Mouse (Mus musculus) embryonic facial prominence, embryonic 13.5 days (tissue): ENCODE measurements around the gene Atxn7. TPM values are rescaled to one million over a fixed set of nuclear protein-coding genes. Genes with fewer than 3 reads are reported as not detected.
"Not testable (repeated sequence)": the region's sequence is repeated elsewhere in the genome, so short reads cannot be mapped to it uniquely, and the experiment has no call there.

Experiments used
- ATAC-seq: fragments of 200-750 bp; cut with Nextera tagmentation; 2 replicates; pipeline ENCODE4 v1.8.0; 2017; ENCODE audit warnings: low read depth; ENCODE audit not compliant: insufficient number of reproducible peaks, insufficient read depth, low FRiP score, low TSS enrichment
- H3K27ac ChIP-seq: fragments of 300-500 bp; sonication (generic); 2 replicates; pipeline ENCODE4 v1.5.1; 2015; ENCODE audit warnings: moderate library complexity, mild to moderate bottlenecking, inconsistent platforms
- H3K27me3 ChIP-seq: fragments of 300-500 bp; sonication (generic); 2 replicates; pipeline ENCODE4 v1.6.1; 2015; ENCODE audit warnings: mild to moderate bottlenecking, inconsistent platforms
- H3K36me3 ChIP-seq: fragments of 300-500 bp; sonication (generic); 2 replicates; pipeline ENCODE4 v1.6.1; 2015; ENCODE audit warnings: mild to moderate bottlenecking, inconsistent platforms
- H3K4me1 ChIP-seq: fragments of 300-500 bp; sonication (generic); 2 replicates; pipeline ENCODE4 v1.6.1; 2015; ENCODE audit warnings: inconsistent platforms
- H3K4me2 ChIP-seq: fragments of 300-500 bp; sonication (generic); 2 replicates; pipeline ENCODE4 v1.6.1; 2015; ENCODE audit warnings: moderate library complexity, mild to moderate bottlenecking, inconsistent platforms
- H3K4me3 ChIP-seq: fragments of 300-500 bp; sonication (generic); 2 replicates; pipeline ENCODE4 v1.5.1; 2015; ENCODE audit warnings: mild to moderate bottlenecking, inconsistent platforms
- H3K9ac ChIP-seq: fragments of 300-500 bp; sonication (generic); 2 replicates; pipeline ENCODE4 v1.6.1; 2015; ENCODE audit warnings: mild to moderate bottlenecking, inconsistent platforms
- H3K9me3 ChIP-seq: fragments of 300-500 bp; sonication (generic); 2 replicates; pipeline ENCODE4 v1.6.1; 2016; ENCODE audit warnings: inconsistent platforms
- WGBS: fragments of 180-500 bp; shearing (Covaris S2); methylation state at CpG from one replicate; pipeline ENCODE4 v1.1.7; 2015; ENCODE audit warnings: mixed read lengths; 5-methylcytosine and 5-hydroxymethylcytosine counted together
- polyA plus RNA-seq: library from polyadenylated mRNA; unstranded; fragments of >200 nt; fragmentation: Nextera tagmentation; extraction: Ambion mirVana; gene quantifications from 2 replicates; pipeline ENCODE4 v1.2.1, GENCODE M21; 2015

The Atxn7 gene
- polyA plus RNA-seq, 1 experiment from 2014 or later: 5.6 TPM

DNA sequence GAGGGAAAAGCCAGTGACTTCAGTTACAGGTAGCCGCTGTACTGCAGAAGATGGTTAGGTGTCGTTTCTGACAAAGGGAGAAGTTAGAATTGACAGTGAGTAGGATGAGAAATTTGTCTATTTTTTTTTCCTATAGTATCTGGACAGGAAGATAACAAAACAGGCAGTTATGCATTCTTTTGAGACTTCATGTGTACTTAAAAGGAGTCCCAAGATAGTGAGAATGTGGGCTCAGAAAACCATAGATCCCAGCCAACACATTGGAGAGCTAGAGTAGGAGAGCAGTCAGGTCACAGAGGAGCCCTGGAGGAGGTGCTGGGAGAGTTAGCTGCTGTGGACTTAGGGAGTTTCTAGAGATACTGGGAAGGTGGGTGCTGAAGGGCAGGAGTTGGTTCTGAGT, 69.4 kb downstream of the Atxn7 start:
- ATAC-seq: no peak
- H3K27ac ChIP-seq: no peak overlapping the region
- no peaks in the 10 kb centered on the region for H3K9me3 ChIP-seq
- no peak overlapping the region for H3K9ac ChIP-seq
- 91% methylated on average over 2 of the region's 2 CpGs for WGBS
- H3K4me1 ChIP-seq: 0 out of 2 replicates have a peak, but pooled peaks cover 5% of the 10 kb centered on the region
- no peak overlapping the region for H3K4me3 ChIP-seq
- H3K27me3 ChIP-seq: no peaks in the 10 kb centered on the region
- peaks cover 7% of the 10 kb centered on the region; the same call in 1 of the 2 replicates for H3K36me3 ChIP-seq
- no peak overlapping the region for H3K4me2 ChIP-seq

DNA sequence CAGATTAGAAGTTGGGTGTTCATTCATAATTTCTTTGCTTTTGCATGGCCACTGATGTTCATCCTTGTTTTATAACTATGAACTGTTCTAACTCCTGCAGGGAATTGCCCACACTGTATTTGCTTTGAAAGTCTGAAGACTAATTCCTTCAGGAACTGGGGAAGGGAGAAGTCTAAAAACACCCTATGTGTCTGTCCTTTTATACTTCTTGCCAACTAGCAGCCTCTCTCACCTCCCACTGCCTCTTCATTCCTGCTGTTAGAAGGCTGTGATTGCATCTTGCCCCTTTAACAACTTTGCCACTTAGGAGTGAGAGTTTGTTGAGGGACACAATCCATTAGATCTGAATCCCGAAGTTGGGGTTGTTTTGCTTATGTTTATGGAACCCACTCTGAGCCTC, 71.6 kb downstream of the Atxn7 start:
- H3K9me3 ChIP-seq: no peaks in the 10 kb centered on the region
- H3K27me3 ChIP-seq: no peaks in the 10 kb centered on the region
- ATAC-seq: no peak
- 0 out of 2 replicates have a peak, but pooled peaks cover 5% of the 10 kb centered on the region for H3K4me1 ChIP-seq
- 87% methylated on average over 1 of the region's 1 CpGs for WGBS
- H3K4me3 ChIP-seq: no peak overlapping the region
- no peak overlapping the region for H3K27ac ChIP-seq
- no peak overlapping the region for H3K9ac ChIP-seq
- peaks cover 3% of the 10 kb centered on the region; the same call in 1 of the 2 replicates for H3K36me3 ChIP-seq
- no peak overlapping the region for H3K4me2 ChIP-seq

DNA sequence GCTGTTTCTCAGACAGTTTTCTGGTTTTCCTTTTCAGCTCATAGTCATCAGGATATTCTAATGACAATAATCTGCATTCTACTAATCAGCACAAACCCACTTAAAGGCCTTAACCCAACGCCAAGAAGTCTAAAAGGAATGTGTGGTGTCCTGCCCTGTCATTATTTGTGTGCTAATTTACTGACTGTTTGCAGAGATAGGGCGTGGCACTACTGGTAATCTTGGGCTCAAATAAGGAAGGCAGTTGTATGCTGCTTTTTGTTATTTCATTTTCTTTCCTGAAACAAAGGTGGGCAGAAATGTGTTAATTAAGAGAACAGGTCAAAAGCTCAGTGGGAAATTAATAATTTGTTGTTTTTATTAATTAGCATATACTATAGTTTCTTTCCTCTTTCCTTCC, 75.1 kb downstream of the Atxn7 start:
- 67% methylated on average over 2 of the region's 2 CpGs for WGBS

DNA sequence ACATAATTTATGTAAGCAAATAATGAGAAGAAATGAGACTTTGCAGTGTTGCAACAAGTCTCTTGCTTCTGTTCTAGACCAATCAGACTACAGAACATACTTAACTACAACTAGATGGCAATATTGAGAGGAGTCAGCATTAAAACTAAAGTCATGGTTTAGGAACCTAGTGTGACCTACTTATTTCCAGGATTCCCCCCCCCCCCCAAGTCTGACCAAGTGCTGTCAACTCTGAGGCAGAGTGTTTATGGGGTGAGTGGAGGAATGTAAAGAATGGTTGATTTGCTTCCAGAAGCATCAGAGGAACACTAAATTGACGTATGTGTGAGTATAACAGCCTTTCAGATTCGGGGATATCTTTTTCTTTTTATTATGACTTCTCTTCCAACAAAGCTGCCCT, 77.0 kb downstream of the Atxn7 start:
- Histone ChIP-seq H3K27me3 (no peaks in the 10 kb centered on the region), H3K36me3 (peaks cover 18% of the 10 kb centered on the region), H3K4me2 (no peak overlapping the region), H3K4me1 (no peaks in the 10 kb centered on the region), H3K9ac (no peak overlapping the region), H3K4me3 (no peak overlapping the region), H3K27ac (no peak overlapping the region), H3K9me3 (no peaks in the 10 kb centered on the region)
- WGBS: 83% methylated on average over 2 of the region's 2 CpGs
- no peak for ATAC-seq

More for the DNA sequence above, 75.1 kb downstream of the Atxn7 start:
- no peak overlapping the region for H3K9ac ChIP-seq
- peaks cover 18% of the 10 kb centered on the region for H3K36me3 ChIP-seq
- H3K27me3 ChIP-seq: no peaks in the 10 kb centered on the region
- H3K4me2 ChIP-seq: no peak overlapping the region
- H3K9me3 ChIP-seq: no peaks in the 10 kb centered on the region
- no peaks in the 10 kb centered on the region for H3K4me1 ChIP-seq
- ATAC-seq: no peak
- H3K4me3 ChIP-seq: no peak overlapping the region
- H3K27ac ChIP-seq: no peak overlapping the region

DNA sequence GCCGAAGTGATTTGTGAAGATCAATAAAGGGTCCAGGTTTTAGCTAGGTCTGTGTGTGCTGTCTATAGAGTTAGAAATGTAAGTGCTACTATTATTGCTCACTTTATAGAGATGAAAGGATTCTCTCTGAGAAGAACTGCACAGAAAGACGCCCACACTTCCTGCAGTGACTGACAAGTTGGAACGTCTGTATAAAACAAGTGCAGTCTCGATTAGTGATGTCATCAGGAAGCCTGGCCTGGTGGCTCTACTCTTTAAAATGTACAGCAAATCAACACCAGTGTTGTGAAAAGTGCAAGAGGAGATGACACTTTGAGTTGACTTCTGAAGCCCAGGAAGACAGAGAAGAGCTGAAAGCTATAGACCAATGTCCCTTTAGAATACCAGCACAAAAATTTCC, 81.1 kb downstream of the Atxn7 start:
- Histone ChIP-seq H3K9ac (no peak overlapping the region), H3K36me3 (peaks cover 30% of the 10 kb centered on the region)
- WGBS: 77% methylated on average over 4 of the region's 4 CpGs

DNA sequence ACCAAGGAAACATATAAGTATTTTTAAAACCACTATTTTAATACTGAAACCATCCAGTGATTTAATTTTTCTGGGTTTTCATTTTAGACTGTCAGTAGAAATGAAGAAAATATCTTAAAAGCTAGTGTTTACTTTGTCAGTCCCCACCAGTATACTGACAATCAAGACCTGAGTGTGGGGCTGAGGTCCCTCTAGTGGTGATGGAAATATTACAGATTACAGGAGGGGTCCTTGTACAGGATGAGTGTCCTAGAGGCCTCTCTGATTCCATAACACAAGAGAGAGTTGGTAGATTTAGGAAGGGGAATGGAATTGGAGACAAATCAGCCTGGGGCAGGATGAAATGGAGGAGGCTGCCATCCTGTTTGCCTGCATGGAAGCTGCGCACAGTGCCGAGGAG, 93.1 kb downstream of the Atxn7 start:
- no peak overlapping the region for H3K4me3 ChIP-seq
- WGBS: 92% methylated on average over 2 of the region's 2 CpGs

More for the DNA sequence above, 81.1 kb downstream of the Atxn7 start:
- Histone ChIP-seq H3K27me3 (no peaks in the 10 kb centered on the region), H3K9me3 (no peaks in the 10 kb centered on the region), H3K27ac (no peak overlapping the region), H3K4me3 (no peak overlapping the region), H3K4me1 (no peaks in the 10 kb centered on the region), H3K4me2 (no peak overlapping the region)
- no peak for ATAC-seq

DNA sequence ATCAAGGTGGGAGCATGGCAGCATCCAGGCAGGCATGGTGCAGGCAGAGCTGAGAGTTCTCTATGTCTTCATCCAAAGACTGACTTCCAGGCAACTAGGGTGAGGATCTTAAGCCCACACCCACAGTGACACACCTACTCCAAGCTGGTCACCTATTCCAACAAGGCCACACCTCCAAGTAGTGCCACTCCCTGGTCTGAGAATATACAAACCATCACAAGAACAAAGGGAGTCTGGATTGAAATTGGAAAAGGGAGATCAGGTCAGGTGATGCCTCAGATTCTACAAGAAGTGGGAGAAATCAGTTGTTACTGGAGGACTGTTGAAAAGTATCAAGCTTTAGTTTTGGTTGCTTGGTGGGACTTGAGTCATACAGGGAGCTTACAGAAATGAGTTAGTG, 98.4 kb downstream of the Atxn7 start:
- H3K4me2 ChIP-seq: not testable (repeated sequence)

More for the DNA sequence above, 93.1 kb downstream of the Atxn7 start:
- no peaks in the 10 kb centered on the region for H3K9me3 ChIP-seq
- H3K4me1 ChIP-seq: no peaks in the 10 kb centered on the region
- H3K36me3 ChIP-seq: peaks cover 30% of the 10 kb centered on the region
- no peak overlapping the region for H3K9ac ChIP-seq
- no peak overlapping the region for H3K4me2 ChIP-seq
- H3K27ac ChIP-seq: no peak overlapping the region
- H3K27me3 ChIP-seq: no peaks in the 10 kb centered on the region
- peak; percentile 64; the same call in 1 of the 2 replicates for ATAC-seq

DNA sequence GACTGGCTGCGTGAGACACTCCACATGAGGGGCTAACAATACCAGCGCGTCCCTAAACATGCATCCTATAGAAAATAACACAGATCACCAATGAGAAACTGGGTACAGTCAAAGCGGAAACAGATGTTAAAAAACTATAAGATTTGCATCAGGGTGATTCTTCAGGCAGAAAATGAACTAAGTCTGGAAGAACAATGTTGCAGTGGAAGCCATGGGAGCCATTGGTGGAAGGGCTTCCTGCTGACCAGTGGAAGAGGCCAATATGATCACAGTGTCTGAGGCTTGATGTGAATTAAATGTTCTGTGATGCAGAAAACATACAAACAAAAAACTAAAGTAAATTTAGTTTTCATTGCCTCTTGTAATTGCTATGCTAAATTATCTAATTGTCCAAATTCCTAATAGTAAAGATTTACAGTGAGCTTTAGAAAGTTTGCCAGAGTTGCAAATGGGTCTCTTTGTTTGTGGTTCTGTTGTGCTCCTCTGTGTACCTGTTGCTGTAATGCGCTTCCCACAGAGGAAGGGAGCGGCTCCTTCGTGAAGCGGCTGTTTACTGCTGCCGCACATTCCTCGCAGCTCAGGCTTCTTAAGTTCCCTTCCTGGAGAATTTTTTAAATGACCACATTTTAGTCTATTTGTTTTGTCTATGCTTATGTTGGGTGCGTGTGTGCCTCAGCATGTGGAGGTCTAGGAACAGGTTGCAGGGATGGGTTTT, 101.4 kb downstream of the Atxn7 start:
- H3K36me3 ChIP-seq: 0 out of 2 replicates have a peak, but pooled peaks cover 7% of the 10 kb centered on the region
- WGBS: 68% methylated on average over 11 of the region's 11 CpGs
- no peak overlapping the region for H3K4me3 ChIP-seq
- H3K9ac ChIP-seq: no peak overlapping the region
- H3K27me3 ChIP-seq: no peaks in the 10 kb centered on the region
- H3K9me3 ChIP-seq: no peaks in the 10 kb centered on the region
- H3K4me2 ChIP-seq: no peak overlapping the region
- H3K4me1 ChIP-seq: peaks cover 26% of the 10 kb centered on the region
- H3K27ac ChIP-seq: no peak overlapping the region
- ATAC-seq: no peak

More for the DNA sequence above, 98.4 kb downstream of the Atxn7 start:
- Histone ChIP-seq H3K4me1 (peaks cover 15% of the 10 kb centered on the region), H3K36me3 (peaks cover 16% of the 10 kb centered on the region; the same call in 1 of the 2 replicates)
- H3K27ac ChIP-seq, H3K4me3 ChIP-seq, ATAC-seq, H3K9me3 ChIP-seq, H3K27me3 ChIP-seq, H3K9ac ChIP-seq: not testable (repeated sequence)

DNA sequence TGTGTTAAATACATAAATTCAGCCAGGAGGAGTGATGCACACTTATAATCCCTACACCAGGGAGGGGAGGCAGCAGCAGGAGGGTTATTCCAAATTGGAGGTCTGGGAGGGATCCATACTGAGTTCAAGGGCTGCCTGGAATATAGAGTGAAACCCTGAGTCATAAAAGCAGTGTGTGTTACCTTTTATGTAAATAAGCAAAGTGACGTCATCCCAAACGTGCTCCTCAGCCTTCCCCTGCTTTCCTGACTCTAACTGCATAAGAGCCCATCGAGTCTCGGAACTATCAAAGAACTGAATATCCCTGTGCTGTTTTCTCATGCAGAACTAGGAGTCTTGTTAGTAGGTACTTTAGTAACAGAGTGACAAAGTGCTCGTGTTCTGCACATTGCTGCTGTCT, 102.1 kb downstream of the Atxn7 start:
- Histone ChIP-seq H3K27me3 (no peaks in the 10 kb centered on the region), H3K4me1 (peaks cover 33% of the 10 kb centered on the region), H3K36me3 (0 out of 2 replicates have a peak, but pooled peaks cover 4% of the 10 kb centered on the region), H3K4me2 (no peak overlapping the region), H3K27ac (no peak overlapping the region), H3K9ac (no peak overlapping the region), H3K4me3 (no peak overlapping the region), H3K9me3 (no peaks in the 10 kb centered on the region)
- 56% methylated on average over 5 of the region's 5 CpGs for WGBS
- no peak for ATAC-seq

DNA sequence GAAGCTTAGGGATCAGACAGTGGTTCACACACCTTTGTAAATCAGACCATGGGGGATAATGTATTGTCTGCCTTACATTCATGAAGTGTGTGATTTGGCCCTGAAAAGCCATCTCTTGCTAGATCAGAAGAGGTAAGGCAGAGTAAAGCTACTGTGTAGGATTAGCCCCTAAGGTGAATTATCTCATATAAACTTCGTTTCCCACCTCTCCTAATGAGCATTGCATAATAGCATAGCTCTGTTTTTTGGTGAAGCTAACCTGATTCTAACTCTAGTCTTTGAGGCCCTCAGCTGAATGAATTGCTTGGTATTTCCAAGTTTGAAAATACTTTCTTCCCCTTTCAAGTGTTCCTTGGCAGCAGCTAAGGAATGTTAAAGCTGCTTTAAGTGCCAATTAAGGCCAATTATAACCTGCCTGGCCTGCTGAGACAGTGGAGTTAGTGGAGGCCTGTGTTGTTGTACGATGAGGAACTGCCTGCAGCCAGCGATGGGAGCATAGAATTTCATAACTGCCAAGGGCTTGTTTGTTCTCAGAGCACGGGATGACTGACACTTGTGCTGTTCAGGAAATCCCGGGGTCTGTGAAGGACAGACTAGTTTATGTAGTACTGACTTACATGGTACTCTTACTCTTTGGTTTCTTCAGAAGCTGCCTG, 103.4 kb downstream of the Atxn7 start:
- H3K27ac ChIP-seq: peak overlapping the region; percentile 29; the same call in 1 of the 2 replicates
- H3K9ac ChIP-seq: no peak overlapping the region
- H3K4me3 ChIP-seq: no peak overlapping the region
- H3K4me2 ChIP-seq: no peak overlapping the region
- no peaks in the 10 kb centered on the region for H3K27me3 ChIP-seq
- ATAC-seq: peak; percentile 68
- peaks cover 39% of the 10 kb centered on the region for H3K4me1 ChIP-seq
- 9% methylated on average over 5 of the region's 5 CpGs for WGBS
- no peaks in the 10 kb centered on the region for H3K9me3 ChIP-seq
- H3K36me3 ChIP-seq: no peaks in the 10 kb centered on the region

DNA sequence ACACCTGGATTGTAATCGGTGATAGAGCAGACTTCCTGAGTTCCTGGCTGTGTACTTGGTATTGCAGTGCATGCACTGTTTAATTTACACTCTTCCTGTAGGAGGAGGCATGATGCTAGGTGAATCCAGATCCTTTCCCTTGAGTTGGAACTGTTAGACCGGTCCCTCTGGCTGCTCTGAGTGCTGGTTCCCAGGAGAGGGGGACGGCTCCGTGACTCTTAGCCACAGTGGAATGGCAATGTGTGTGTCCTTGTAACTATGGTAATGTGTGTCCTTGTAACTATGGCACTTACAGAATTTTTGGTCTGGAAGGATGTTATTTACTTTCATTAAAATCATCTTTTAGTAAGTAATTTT, 103.9 kb downstream of the Atxn7 start:
- H3K4me1 ChIP-seq: peaks cover 40% of the 10 kb centered on the region
- no peaks in the 10 kb centered on the region for H3K36me3 ChIP-seq
- 0 out of 2 replicates have a peak, but pooled peaks have one; percentile 22 for ATAC-seq
- H3K27me3 ChIP-seq: no peaks in the 10 kb centered on the region
- no peaks in the 10 kb centered on the region for H3K9me3 ChIP-seq
- 32% methylated on average over 4 of the region's 4 CpGs for WGBS
- H3K4me2 ChIP-seq: no peak overlapping the region
- H3K9ac ChIP-seq: no peak overlapping the region
- no peak overlapping the region for H3K4me3 ChIP-seq
- H3K27ac ChIP-seq: peak overlapping the region; percentile 29; the same call in 1 of the 2 replicates

DNA sequence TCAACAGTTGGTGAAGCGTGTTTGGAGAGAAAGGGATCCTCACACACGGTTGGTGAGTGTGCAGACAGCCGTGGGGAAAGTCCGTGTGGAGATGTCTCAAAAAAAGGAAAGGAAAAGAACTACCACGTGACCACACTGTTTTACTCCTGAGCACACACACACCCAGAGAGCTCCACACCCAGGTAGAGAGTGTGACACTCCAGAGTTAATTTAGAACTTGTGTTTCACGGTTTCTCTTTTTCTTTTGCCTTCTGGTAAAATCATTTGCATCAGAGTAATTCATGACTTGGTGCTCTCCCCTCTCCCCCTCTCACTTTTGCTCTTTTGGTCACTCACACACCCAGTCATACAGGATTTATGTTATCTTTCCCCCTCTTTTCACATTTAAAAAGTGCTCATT, 105.0 kb downstream of the Atxn7 start:
- no peaks in the 10 kb centered on the region for H3K36me3 ChIP-seq
- H3K9ac ChIP-seq: no peak overlapping the region
- WGBS: 64% methylated on average over 6 of the region's 6 CpGs
- H3K27ac ChIP-seq: no peak overlapping the region
- no peak overlapping the region for H3K4me2 ChIP-seq
- no peaks in the 10 kb centered on the region for H3K27me3 ChIP-seq
- no peaks in the 10 kb centered on the region for H3K9me3 ChIP-seq
- ATAC-seq: no peak
- H3K4me1 ChIP-seq: peaks cover 50% of the 10 kb centered on the region
- no peak overlapping the region for H3K4me3 ChIP-seq
